Mouse (Mus musculus): Measurements from ENCODE around the gene Col23a1.

Col23a1 gene

DNA sequence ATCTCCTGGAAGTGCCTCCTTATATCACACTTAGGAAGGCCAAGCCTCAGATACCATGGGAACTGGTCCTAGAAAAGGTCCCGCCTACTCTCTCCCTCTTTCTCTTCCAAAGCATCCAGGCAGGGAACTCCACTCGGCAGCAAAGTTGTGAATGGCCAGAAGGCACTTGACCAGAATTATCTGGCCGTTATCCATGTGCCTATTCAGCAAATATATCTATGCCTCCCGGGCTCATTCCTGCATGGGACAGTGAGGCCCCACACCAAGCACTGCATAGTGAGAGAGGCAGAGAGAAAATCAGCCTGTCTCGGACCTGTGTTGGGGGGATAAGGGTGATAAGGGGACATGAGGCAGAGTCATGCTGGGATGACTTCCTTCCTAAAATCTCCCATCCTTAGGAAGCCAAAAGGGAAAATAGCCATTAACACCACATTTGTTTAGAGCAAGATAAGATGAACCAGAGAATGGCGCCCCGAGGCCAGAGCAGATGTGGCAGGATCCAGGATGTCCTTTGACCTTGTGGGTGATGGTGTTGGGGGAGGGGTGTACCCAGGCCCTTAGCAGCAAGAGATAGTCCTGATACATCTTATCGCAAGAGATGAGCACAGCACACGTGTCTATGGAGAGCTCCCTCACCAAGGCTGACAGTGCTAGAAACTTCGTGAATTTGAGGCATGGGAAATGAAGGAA, 196.2 kb downstream of the Col23a1 start:
- DNase-seq (ENCODE audit: low spot score): no peak

- no peak for DNase-seq (ENCODE audit: low spot score)
Observed at GRCm38 (mm10) chr11:51488813-51489212, 199.1 kb downstream of the Col23a1 start.

GRCm38 (mm10) chr11:51493421-51493820, 203.7 kb downstream of the Col23a1 start:
- no peak for DNase-seq (ENCODE audit: low spot score)

DNA sequence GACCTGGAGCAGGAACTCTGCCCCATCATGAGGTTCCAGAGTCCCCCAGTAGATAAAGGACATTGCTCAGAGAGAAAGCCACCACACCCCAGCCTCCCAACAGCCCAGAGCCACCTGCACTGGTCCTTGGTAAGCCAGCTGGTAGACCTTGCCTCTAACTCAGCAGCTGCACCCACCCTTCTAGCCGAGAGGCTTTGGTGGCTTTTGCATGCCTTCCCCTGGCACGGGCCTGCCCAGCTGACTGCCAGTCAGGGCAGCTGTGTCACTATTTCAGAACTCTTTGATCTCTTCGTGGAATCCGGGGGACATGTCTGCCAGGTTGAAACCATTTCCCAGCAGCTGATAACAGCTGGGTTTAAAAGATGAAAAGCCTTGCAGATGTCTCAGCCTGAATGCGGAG, 204.5 kb downstream of the Col23a1 start:
- DNase-seq (ENCODE audit: low spot score): no peak

GRCm38 (mm10) chr11:51499776-51500175, 210.1 kb downstream of the Col23a1 start:
- DNase-seq (ENCODE audit: low spot score): no peak

- DNase-seq (ENCODE audit: low spot score): no peak
Observed at GRCm38 (mm10) chr11:51502431-51502851, 212.7 kb downstream of the Col23a1 start.

GRCm38 (mm10) chr11:51504946-51505345, 215.2 kb downstream of the Col23a1 start:
- DNase-seq (ENCODE audit: low spot score): no peak

DNA sequence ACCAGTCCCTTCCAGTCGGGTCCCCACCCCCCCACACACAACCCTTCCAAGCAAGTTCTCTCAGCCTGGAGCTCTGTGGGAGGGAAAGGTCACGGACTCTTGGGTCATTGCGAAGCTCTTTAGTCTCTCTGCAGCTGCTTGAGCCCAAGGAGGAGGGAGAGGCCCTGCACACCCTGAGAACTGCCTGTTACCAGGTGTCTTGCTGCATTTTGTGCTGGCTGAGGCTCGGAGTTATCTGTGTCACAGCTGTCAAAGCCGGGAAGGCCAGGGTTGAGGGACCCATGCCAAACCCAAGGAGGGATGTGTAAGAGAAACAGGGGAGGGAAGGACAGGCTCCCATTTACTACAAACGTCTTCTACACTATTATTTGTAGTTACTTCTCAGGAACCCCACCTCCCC, 218.3 kb downstream of the Col23a1 start:
- DNase-seq (ENCODE audit: low spot score): no peak

GRCm38 (mm10) chr11:51509211-51509610, 219.5 kb downstream of the Col23a1 start:
- DNase-seq (ENCODE audit: low spot score): no peak

DNA sequence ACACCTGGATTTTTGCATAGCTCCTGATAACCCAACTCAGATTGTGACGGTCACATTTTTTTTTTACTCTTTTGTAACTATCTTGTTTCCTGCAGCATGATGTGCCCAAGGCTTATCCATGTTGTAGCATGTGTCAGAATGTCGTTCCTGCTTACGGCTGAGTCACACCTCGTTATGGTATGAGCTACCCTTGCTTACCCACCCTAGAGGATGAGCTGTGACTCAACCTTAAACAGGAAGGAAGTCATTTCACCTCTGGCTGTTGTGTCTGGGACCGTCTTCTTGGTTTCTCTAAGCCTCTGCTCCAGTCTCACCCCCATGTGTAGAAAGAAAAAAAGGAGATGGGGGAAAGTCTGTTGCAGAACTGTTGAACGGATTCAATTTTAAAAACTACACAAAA, 223.3 kb downstream of the Col23a1 start:
- DNase-seq (ENCODE audit: low spot score): no peak

GRCm38 (mm10) chr11:51515346-51515745, 225.6 kb downstream of the Col23a1 start:
- no peak for DNase-seq (ENCODE audit: low spot score)

DNA sequence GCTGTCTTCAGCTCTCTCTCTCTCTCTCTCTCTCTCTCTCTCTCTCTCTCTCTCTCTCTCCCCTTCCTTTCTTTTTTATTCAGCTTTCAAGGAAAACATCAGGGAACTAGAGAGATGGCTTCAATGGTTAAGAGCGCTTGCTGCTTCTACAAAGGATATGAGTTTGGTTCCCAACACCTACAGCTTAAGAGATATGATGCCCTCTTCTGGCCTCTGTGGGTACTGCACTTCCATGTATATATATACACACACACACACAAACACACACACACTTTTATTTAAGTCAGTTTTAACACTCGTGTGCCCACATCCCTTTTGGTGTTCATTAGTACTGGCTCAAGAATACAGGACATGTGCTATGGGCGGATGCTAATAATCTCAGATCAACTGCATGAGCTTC, 228.4 kb downstream of the Col23a1 start:
- no peak for DNase-seq (ENCODE audit: low spot score)

DNA sequence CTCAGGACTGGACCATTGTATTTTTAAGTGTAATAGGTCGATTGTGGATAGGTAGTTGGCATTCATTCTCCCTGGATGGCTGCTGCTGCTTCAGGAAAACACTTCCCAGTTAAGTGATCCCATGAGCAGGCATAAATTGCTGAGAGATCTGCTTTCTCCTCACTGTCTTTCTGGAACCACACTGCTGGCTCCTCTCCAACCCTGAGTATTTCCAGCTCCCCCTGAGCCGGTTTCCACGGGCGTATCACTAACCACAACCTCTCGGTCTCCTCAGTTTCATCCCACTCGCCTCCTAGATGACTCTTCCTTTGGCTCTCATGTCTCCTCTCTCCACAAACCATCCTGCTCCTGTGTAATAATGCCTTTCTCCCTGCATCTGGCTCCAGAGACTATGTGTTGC, 228.9 kb downstream of the Col23a1 start:
- no peak for DNase-seq (ENCODE audit: low spot score)

- no peak for DNase-seq (ENCODE audit: low spot score)
Observed at GRCm38 (mm10) chr11:51521440-51521839, 231.7 kb downstream of the Col23a1 start.

- DNase-seq (ENCODE audit: low spot score): no peak
Observed at GRCm38 (mm10) chr11:51523215-51523614, 233.5 kb downstream of the Col23a1 start.

GRCm38 (mm10) chr11:51523625-51524024, 233.9 kb downstream of the Col23a1 start:
- no peak for DNase-seq (ENCODE audit: low spot score)

DNA sequence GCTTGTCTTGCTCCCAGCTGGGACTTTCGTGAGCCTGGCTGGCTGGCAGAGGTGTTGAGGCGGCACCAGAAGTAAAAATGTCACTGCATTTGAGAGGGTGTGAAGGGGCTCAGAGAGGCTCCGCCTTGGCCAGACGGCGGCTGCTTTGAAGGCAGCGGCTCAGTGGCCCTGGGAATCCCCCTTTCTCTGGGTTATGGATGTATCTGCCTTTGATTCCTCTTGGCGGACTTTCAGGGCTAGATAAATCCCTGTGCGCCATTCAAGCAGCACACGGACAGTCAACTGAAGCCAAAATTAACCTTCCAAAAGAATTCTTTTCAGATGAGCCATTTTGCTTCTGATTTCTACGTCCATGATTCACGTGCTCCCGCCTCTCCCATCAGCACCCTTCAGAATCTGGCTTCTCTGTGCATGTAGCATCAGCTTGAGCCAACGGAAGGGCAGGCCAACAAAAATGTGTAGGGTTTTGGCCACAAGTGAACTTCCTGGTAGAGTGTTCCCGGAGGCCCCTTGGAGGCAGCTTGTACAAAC, 237.0 kb downstream of the Col23a1 start:
- no peak for DNase-seq (ENCODE audit: low spot score)

- DNase-seq (ENCODE audit: low spot score): no peak
Observed at GRCm38 (mm10) chr11:51533128-51533533, 243.4 kb downstream of the Col23a1 start.

DNA sequence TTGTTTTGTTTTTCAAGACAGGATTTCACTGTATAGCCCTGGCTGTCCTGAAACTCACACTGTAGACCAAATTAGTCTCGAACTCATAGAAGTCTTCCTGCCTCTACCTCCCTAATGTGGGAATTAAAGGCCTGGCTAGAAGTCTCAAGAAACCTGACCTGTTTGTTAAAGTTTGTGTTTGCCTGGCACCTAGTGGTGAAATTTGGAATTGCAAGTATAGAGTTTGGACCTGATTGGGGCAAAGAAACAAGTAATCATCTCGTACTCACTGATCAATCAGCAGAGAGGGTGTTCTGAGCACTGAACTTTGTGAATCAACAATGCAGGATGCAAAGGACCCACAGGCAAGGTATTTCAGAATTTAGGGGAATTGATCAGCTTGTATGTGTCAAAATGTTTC, 244.6 kb downstream of the Col23a1 start:
- no peak for DNase-seq (ENCODE audit: low spot score)

DNA sequence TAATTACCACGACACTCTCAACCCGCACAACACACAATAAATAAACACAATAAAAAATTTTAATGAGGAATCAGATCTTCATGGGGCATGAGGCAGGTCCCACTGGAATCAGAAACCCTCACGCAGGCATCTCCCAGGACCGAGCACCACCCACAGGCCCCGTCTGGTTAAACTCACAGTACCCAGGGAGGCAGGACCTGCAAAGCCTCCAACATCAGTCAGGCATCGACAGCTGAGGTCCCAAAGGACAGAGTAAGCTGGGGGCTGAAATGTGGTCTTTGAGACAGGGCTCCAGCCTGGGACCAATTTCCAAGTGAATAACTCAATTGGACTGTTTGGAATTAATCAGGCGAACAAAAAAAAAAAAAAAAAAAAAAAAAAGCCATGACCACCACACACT, 248.7 kb downstream of the Col23a1 start:
- no peak for DNase-seq (ENCODE audit: low spot score)

GRCm38 (mm10) chr11:51538919-51539758, 249.4 kb downstream of the Col23a1 start:
- DNase-seq (ENCODE audit: low spot score): no peak

GRCm38 (mm10) chr11:51539759-51540282, 250.1 kb downstream of the Col23a1 start:
- DNase-seq (ENCODE audit: low spot score): peak; percentile 96

DNA sequence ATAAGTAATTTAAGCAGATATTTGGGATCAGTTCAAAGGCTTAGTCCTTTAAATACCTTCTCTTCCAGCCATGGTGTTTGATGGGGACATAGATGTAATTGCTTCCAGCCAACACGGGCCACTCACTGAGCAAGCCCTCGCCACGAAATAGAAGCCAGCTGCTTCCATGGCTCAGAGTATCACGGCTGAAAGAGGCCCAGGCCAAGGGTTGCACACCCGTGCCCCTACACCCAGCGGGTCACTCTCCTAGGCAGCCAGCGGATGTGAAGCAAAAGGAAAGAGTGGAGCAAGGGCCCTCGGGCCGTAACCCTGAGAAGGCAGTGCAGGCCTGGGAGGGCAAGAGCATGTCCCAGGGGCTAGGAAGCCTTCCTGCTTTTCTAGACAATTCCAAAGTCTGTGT, 252.7 kb downstream of the Col23a1 start:
- DNase-seq (ENCODE audit: low spot score): no peak

Data from ovary, postnatal 10 days (tissue).